Mouse (Mus musculus) liver, embryonic 14.5 days (tissue): Measurements from ENCODE around the gene Me3. TPM values are rescaled to one million over a fixed set of nuclear protein-coding genes. Genes with fewer than 3 reads are reported as not detected.

Source experiments
- ATAC-seq: fragments of 200-750 bp; cut with Nextera tagmentation; 2 replicates; pipeline ENCODE4 v1.8.0; 2017; ENCODE audit warnings: moderate number of reproducible peaks, mild to moderate bottlenecking, moderate library complexity; ENCODE audit not compliant: insufficient read depth
- DNase-seq, 3 experiments: peaks; one replicate each; pipeline ENCODE4 v3.0.0-alpha.2; 2012 to 2013; ENCODE audit warnings: low read depth in 3 of 3, low spot score in 3 of 3
- H3K27ac ChIP-seq: fragments of 300-500 bp; sonication (generic); 2 replicates; pipeline ENCODE4 v1.5.1; 2014; ENCODE audit warnings: moderate library complexity, mild to moderate bottlenecking, control low read depth, inconsistent platforms
- H3K27me3 ChIP-seq: fragments of 300-500 bp; sonication (generic); 2 replicates; pipeline ENCODE4 v1.6.1; 2014; ENCODE audit warnings: mild to moderate bottlenecking, low read length, moderate library complexity; ENCODE audit not compliant: control insufficient read depth, insufficient read depth
- H3K36me3 ChIP-seq: fragments of 300-500 bp; sonication (generic); replicated peaks from 2 replicates; pipeline ENCODE4 v1.6.1; 2014; ENCODE audit warnings: low read depth; ENCODE audit not compliant: control insufficient read depth, insufficient read depth
- H3K4me1 ChIP-seq, 2 experiments: fragments of 200-500 bp in 1 of 2; fragments of 300-500 bp in 1 of 2; sonication (generic) in 1 of 2; replicated peaks; 2 replicates each; pipeline ENCODE4 v1.6.1; 2012 to 2014; ENCODE audit warnings: antibody characterized with exemption in 1 of 2, inconsistent platforms in 1 of 2, low read length in 1 of 2; ENCODE audit not compliant: control insufficient read depth in 2 of 2, insufficient read depth in 2 of 2
- H3K4me2 ChIP-seq: fragments of 300-500 bp; sonication (generic); 2 replicates; pipeline ENCODE4 v1.6.1; 2014; ENCODE audit warnings: low read depth, mild to moderate bottlenecking, control low read depth, moderate library complexity
- H3K4me3 ChIP-seq, 2 experiments: fragments of 200-500 bp in 1 of 2; fragments of 300-500 bp in 1 of 2; sonication (generic) in 1 of 2; 2 replicates each; pipeline ENCODE4 v1.5.1; 2012 to 2014; ENCODE audit warnings: low read depth in 2 of 2, low read length in 2 of 2, mild to moderate bottlenecking in 2 of 2, control low read depth in 1 of 2, inconsistent platforms in 1 of 2, moderate library complexity in 1 of 2; ENCODE audit not compliant: insufficient read depth in 1 of 2
- H3K9ac ChIP-seq: fragments of 300-500 bp; sonication (generic); replicated peaks from 2 replicates; pipeline ENCODE4 v1.6.1; 2014; ENCODE audit warnings: mild to moderate bottlenecking, control low read depth, moderate library complexity
- H3K9me3 ChIP-seq: fragments of 300-500 bp; sonication (generic); 2 replicates; pipeline ENCODE4 v1.6.1; 2016; ENCODE audit warnings: low read length, mixed read lengths; ENCODE audit not compliant: control insufficient read depth
- CTCF ChIP-seq: IDR thresholded peaks from 2 replicates; pipeline ENCODE4 v1.5.1; 2016; ENCODE audit warnings: antibody characterized with exemption, low read depth, control low read depth
- EP300 ChIP-seq: IDR thresholded peaks from 2 replicates; pipeline ENCODE4 v1.6.1; 2016; ENCODE audit warnings: antibody characterized with exemption, low read depth
- WGBS: fragments of 180-500 bp; shearing (Covaris S2); extraction: QIAGEN DNeasy Blood & Tissue Kit; methylation state at CpG from one replicate; pipeline ENCODE4 v1.1.7; 2014; ENCODE audit not compliant: insufficient replicate concordance; 5-methylcytosine and 5-hydroxymethylcytosine counted together
- polyA plus RNA-seq, 2 experiments: library from polyadenylated mRNA; depleted of rRNA in 1 of 2; stranded (reverse) in 1 of 2; unstranded in 1 of 2; fragments of >200 nt; fragmentation: Nextera tagmentation in 1 of 2; extraction: Ambion mirVana in 1 of 2; gene quantifications; 2 replicates each; pipeline versions ENCODE4 v1.2.1 to v1.2.3; 2012 to 2014

Me3 gene
- polyA plus RNA-seq, 2 experiments = not detected

DNA sequence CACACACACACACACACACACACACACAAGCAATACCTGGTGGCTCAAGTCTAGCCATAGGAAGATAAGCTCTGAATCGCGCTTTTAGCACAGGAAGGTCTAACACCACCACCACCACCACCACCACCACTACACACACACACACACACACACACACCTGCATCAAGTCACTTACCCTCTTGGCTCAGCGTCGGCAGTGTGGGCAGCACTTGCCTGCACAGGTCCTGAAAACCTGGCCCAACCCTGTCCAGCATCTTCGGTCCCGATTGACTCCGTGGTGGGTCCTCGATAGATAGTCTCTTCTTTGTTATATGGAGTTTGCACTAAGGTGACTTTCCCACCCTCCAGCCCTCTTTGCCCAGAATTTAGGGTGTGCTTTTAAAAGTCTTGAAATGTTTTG lies 270.8 kb downstream of the Me3 start:
- ATAC-seq (no peak), DNase-seq (no peak)
- Histone ChIP-seq H3K4me1 (peaks cover 0 to 2% of the 10 kb centered on the region in 2 experiments; a peak in 2 of 4 replicates), H3K4me3 (no peak overlapping the region), H3K9ac (no peak overlapping the region), H3K9me3 (no peaks in the 10 kb centered on the region), H3K27me3 (no peaks in the 10 kb centered on the region), H3K36me3 (no peaks in the 10 kb centered on the region), H3K27ac (no peak overlapping the region), H3K4me2 (no peak overlapping the region)
- WGBS = 76% methylated on average over 8 of the region's 8 CpGs
- TF ChIP-seq CTCF = no peak
- no peak for TF ChIP-seq EP300

DNA sequence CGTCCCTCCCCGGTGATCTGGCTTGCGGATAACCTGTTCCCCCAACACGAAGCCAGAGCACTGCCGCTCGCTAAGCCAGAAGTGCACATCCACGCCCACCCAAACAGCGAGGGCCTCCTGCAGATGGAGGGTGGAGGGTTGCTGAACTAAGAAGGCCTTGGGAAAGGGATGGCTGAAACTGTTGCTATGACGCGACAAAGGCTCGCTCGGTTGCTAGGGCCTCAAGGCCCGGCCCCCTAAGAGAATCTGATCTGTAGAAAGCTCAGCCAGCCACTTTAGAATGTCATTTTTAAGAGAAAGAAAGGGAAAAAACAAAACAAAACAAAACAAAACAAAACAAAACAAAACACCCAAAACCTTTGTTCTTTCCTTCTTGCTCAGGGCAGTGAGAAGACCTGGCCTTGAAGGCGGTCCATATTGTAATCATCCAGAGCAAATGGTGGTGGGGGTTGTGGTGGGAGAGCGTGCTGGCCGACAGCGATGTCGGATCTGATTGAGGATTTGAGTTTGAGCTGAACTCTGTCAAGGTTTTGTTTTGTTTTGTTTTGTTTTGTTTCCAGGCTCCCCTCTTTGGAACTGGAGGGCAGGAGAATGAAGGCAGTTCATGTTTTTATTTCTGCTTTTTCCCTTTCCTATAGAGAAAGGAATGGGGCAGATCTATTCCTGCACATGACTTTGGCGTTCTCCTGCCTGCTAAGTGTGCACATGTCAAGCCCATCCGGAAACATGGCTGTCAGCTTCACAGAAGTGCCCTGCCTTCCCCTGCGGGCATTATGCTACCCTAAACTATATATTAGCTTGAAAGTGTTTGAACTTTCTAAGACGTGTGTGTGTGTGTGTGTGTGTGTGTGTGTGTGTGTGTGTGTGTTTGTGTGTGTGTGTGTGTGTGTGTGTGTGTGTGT lies 271.5 kb downstream of the Me3 start, which contains the start of gene Ccdc81:
Gene Ccdc81 (minus strand): TSS at position 188 of the 902 bp plus-strand sequence.
- Histone ChIP-seq H3K9ac (no peak within 1 kb of the TSS), H3K4me3 (no peak within 1 kb of the TSS), H3K27me3 (no peaks in the 10 kb centered on the region), H3K36me3 (no peaks in the 10 kb centered on the region), H3K9me3 (no peaks in the 10 kb centered on the region), H3K27ac (no peak within 1 kb of the TSS), H3K4me2 (no peak within 1 kb of the TSS), H3K4me1 (peaks cover 0 to 2% of the 10 kb centered on the region in 2 experiments; a peak in 2 of 4 replicates)
- 47% methylated on average over 22 of the region's 22 CpGs for WGBS
- no peak for ATAC-seq
- TF ChIP-seq CTCF (no peak), EP300 (no peak)
- DNase-seq = no peak

Other genes with a start within 250 kb of the Me3 start
- 4.0 and 5.4 TPM in 2 replicates for gene Tmem135, start 228.2 kb upstream of the Me3 start, polyA plus RNA-seq (2012; rRNA removed)
- 12.7 and 13.6 TPM in 2 replicates for gene Tmem135, start 228.2 kb upstream of the Me3 start, polyA plus RNA-seq (2014; fragmentation: Nextera tagmentation; extraction: Ambion mirVana)
- 1.7 and 2.0 TPM in 2 replicates for gene Fzd4, start 228.0 kb upstream of the Me3 start, polyA plus RNA-seq (2012; rRNA removed)
- 2.0 and 2.3 TPM in 2 replicates for gene Fzd4, start 228.0 kb upstream of the Me3 start, polyA plus RNA-seq (2014; fragmentation: Nextera tagmentation; extraction: Ambion mirVana)
- 1.3 and 2.4 TPM in 2 replicates for gene Prss23, start 105.2 kb upstream of the Me3 start, polyA plus RNA-seq (2012; rRNA removed)
- 3.2 and 4.2 TPM in 2 replicates for gene Prss23, start 105.2 kb upstream of the Me3 start, polyA plus RNA-seq (2014; fragmentation: Nextera tagmentation; extraction: Ambion mirVana)